Mouse (Mus musculus) lung, embryonic 14.5 days (tissue): ENCODE results near the gene Gfral. TPM values are rescaled to one million over a fixed set of nuclear protein-coding genes. Genes with fewer than 3 reads are reported as not detected.

ENCODE experiments used
- ATAC-seq: fragments of 200-750 bp; cut with Nextera tagmentation; 2 replicates; pipeline ENCODE4 v1.8.0; 2017; ENCODE audit warnings: mild to moderate bottlenecking, moderate TSS enrichment, moderate library complexity; ENCODE audit not compliant: insufficient read depth
- DNase-seq: peaks from one replicate; pipeline ENCODE4 v3.0.0-alpha.2; 2015
- H3K27ac ChIP-seq: fragments of 300-500 bp; sonication (generic); 2 replicates; pipeline ENCODE4 v1.5.1; 2014; ENCODE audit warnings: low read depth, mild to moderate bottlenecking, moderate library complexity
- H3K27me3 ChIP-seq: fragments of 300-500 bp; sonication (generic); 2 replicates; pipeline ENCODE4 v1.6.1; 2014; ENCODE audit warnings: low read length, control low read depth; ENCODE audit not compliant: insufficient read depth
- H3K36me3 ChIP-seq: fragments of 300-500 bp; sonication (generic); 2 replicates; pipeline ENCODE4 v1.6.1; 2014; ENCODE audit warnings: control low read depth; ENCODE audit not compliant: insufficient read depth
- H3K4me1 ChIP-seq: fragments of 300-500 bp; sonication (generic); 2 replicates; pipeline ENCODE4 v1.6.1; 2014; ENCODE audit warnings: antibody characterized with exemption, control low read depth; ENCODE audit not compliant: insufficient read depth
- H3K4me2 ChIP-seq: fragments of 300-500 bp; sonication (generic); 2 replicates; pipeline ENCODE4 v1.6.1; 2014; ENCODE audit warnings: mild to moderate bottlenecking
- H3K4me3 ChIP-seq: fragments of 300-500 bp; sonication (generic); 2 replicates; pipeline ENCODE4 v1.5.1; 2014; ENCODE audit warnings: low read depth, low read length
- H3K9ac ChIP-seq: fragments of 300-500 bp; sonication (generic); 2 replicates; pipeline ENCODE4 v1.6.1; 2014
- H3K9me3 ChIP-seq: fragments of 300-500 bp; sonication (generic); 2 replicates; pipeline ENCODE4 v1.6.1; 2016; ENCODE audit warnings: low read depth, low read length, control low read depth
- CTCF ChIP-seq: IDR thresholded peaks from 2 replicates; pipeline ENCODE4 v1.5.1; 2016; ENCODE audit warnings: antibody characterized with exemption, low read depth
- WGBS: fragments of 180-500 bp; shearing (Covaris S2); extraction: QIAGEN DNeasy Blood & Tissue Kit; methylation state at CpG from one replicate; pipeline ENCODE4 v1.1.7; 2014; 5-methylcytosine and 5-hydroxymethylcytosine counted together
- polyA plus RNA-seq: library from polyadenylated mRNA; unstranded; fragments of >200 nt; fragmentation: Nextera tagmentation; extraction: Ambion mirVana; gene quantifications from 2 replicates; pipeline ENCODE4 v1.2.1, GENCODE M21; 2014

Gfral gene
- polyA plus RNA-seq, 1 experiment from 2014 or later, result not detected

GRCm38 (mm10) chr9:76235945-76236503 lies 22.6 kb upstream of the Gfral start:
- DNase-seq (peak; percentile 72), ATAC-seq (peak; percentile 72)
- Histone ChIP-seq H3K36me3 (no peaks in the 10 kb centered on the region), H3K9ac (peak overlapping the region; percentile 51), H3K27me3 (no peaks in the 10 kb centered on the region), H3K4me2 (peak overlapping the region; percentile 70), H3K4me1 (no peaks in the 10 kb centered on the region), H3K27ac (peak overlapping the region; percentile 79), H3K9me3 (no peaks in the 10 kb centered on the region), H3K4me3 (peak overlapping the region; percentile 35)
- WGBS, result 3% methylated on average over 14 of the region's 14 CpGs
- no peak for TF ChIP-seq CTCF

- TF ChIP-seq CTCF, result no peak
- Histone ChIP-seq H3K4me1 (no peaks in the 10 kb centered on the region), H3K9ac (no peak overlapping the region), H3K9me3 (no peaks in the 10 kb centered on the region), H3K36me3 (no peaks in the 10 kb centered on the region), H3K4me3 (no peak overlapping the region), H3K27me3 (no peaks in the 10 kb centered on the region), H3K27ac (no peak overlapping the region), H3K4me2 (no peak overlapping the region)
- ATAC-seq, result no peak
- DNase-seq, result no peak
- 55% methylated on average over 7 of the region's 7 CpGs for WGBS
Observed at GRCm38 (mm10) chr9:76234899-76235298, 21.4 kb upstream of the Gfral start.

GRCm38 (mm10) chr9:76230400-76230799 lies 16.9 kb upstream of the Gfral start:
- Histone ChIP-seq H3K4me1 (no peaks in the 10 kb centered on the region), H3K36me3 (no peaks in the 10 kb centered on the region), H3K9me3 (no peaks in the 10 kb centered on the region), H3K4me3 (no peak overlapping the region), H3K9ac (no peak overlapping the region), H3K27me3 (no peaks in the 10 kb centered on the region), H3K4me2 (peak overlapping the region; percentile 23; the same call in 1 of the 2 replicates), H3K27ac (no peak overlapping the region)
- peak; percentile 49; the same call in 1 of the 2 replicates for ATAC-seq
- DNase-seq, result peak; percentile 44
- TF ChIP-seq CTCF, result no peak
- WGBS, result 36% methylated on average over 11 of the region's 11 CpGs

GRCm38 (mm10) chr9:76217178-76217975 lies 3.9 kb upstream of the Gfral start:
- no peaks in the 10 kb centered on the region for H3K4me1 ChIP-seq
- H3K27me3 ChIP-seq, result no peaks in the 10 kb centered on the region
- ATAC-seq, result peak; percentile 86
- no peak overlapping the region for H3K4me2 ChIP-seq
- H3K4me3 ChIP-seq, result no peak overlapping the region
- peak; percentile 84 for DNase-seq
- no peaks in the 10 kb centered on the region for H3K9me3 ChIP-seq
- no peak overlapping the region for H3K9ac ChIP-seq
- no peak for TF ChIP-seq CTCF
- no peaks in the 10 kb centered on the region for H3K36me3 ChIP-seq
- no peak overlapping the region for H3K27ac ChIP-seq
- WGBS, result 26% methylated on average over 4 of the region's 4 CpGs

- Histone ChIP-seq H3K27me3 (no peaks in the 10 kb centered on the region), H3K4me3 (no peak overlapping the region), H3K36me3 (no peaks in the 10 kb centered on the region), H3K9ac (no peak overlapping the region), H3K4me2 (no peak overlapping the region), H3K9me3 (no peaks in the 10 kb centered on the region), H3K27ac (no peak overlapping the region), H3K4me1 (no peaks in the 10 kb centered on the region)
- DNase-seq (no peak), ATAC-seq (no peak)
- WGBS, result 74% methylated on average over 4 of the region's 4 CpGs
- TF ChIP-seq CTCF, result no peak
Observed at GRCm38 (mm10) chr9:76214678-76215077, 1.2 kb upstream of the Gfral start.

GRCm38 (mm10) chr9:76196917-76197316 lies 16.5 kb downstream of the Gfral start:
- Histone ChIP-seq H3K36me3 (no peaks in the 10 kb centered on the region), H3K27me3 (no peaks in the 10 kb centered on the region), H3K27ac (no peak overlapping the region), H3K4me3 (no peak overlapping the region), H3K4me1 (no peaks in the 10 kb centered on the region), H3K4me2 (no peak overlapping the region), H3K9ac (no peak overlapping the region), H3K9me3 (no peaks in the 10 kb centered on the region)
- TF ChIP-seq CTCF, result no peak
- ATAC-seq, result no peak
- 66% methylated on average over 4 of the region's 4 CpGs for WGBS
- DNase-seq, result no peak

- TF ChIP-seq CTCF, result no peak
Observed at GRCm38 (mm10) chr9:76179221-76179620, 34.2 kb downstream of the Gfral start.

More at GRCm38 (mm10) chr9:76179221-76179620, 34.2 kb downstream of the Gfral start:
- Histone ChIP-seq H3K27me3 (no peaks in the 10 kb centered on the region), H3K4me1 (no peaks in the 10 kb centered on the region), H3K4me3 (no peak overlapping the region), H3K9ac (no peak overlapping the region), H3K4me2 (no peak overlapping the region), H3K27ac (no peak overlapping the region), H3K36me3 (no peaks in the 10 kb centered on the region), H3K9me3 (no peaks in the 10 kb centered on the region)
- ATAC-seq, result no peak
- DNase-seq, result no peak
